Mouse (Mus musculus) megakaryocyte, adult 5-6 weeks (primary cell): ENCODE results near the gene Zfp207. TPM values are rescaled to one million over a fixed set of nuclear protein-coding genes. Genes with fewer than 3 reads are reported as not detected.
"Not testable (repeated sequence)": the region's sequence is repeated elsewhere in the genome, so short reads cannot be mapped to it uniquely, and the experiment has no call there.

Experiments
- ATAC-seq: 2 replicates; pipeline ENCODE4 v1.8.0; 2016; ENCODE audit warnings: mild to moderate bottlenecking, inconsistent platforms; ENCODE audit not compliant: poor library complexity, severe bottlenecking
- total RNA-seq, 2 experiments: library from RNA; stranded (forward) in 1 of 2; stranded (reverse) in 1 of 2; fragments of 153-499, 151-499 nt in 1 of 2; fragments of 221-1000, 200-1000 nt in 1 of 2; gene quantifications; 2 replicates each; pipeline versions ENCODE4 v1.2.3 to v1.2.4; 2015 to 2017

Gene Zfp207
- total RNA-seq (2015) (350 and 374 TPM in 2 replicates), total RNA-seq (2017) (194 and 212 TPM in 2 replicates)

DNA sequence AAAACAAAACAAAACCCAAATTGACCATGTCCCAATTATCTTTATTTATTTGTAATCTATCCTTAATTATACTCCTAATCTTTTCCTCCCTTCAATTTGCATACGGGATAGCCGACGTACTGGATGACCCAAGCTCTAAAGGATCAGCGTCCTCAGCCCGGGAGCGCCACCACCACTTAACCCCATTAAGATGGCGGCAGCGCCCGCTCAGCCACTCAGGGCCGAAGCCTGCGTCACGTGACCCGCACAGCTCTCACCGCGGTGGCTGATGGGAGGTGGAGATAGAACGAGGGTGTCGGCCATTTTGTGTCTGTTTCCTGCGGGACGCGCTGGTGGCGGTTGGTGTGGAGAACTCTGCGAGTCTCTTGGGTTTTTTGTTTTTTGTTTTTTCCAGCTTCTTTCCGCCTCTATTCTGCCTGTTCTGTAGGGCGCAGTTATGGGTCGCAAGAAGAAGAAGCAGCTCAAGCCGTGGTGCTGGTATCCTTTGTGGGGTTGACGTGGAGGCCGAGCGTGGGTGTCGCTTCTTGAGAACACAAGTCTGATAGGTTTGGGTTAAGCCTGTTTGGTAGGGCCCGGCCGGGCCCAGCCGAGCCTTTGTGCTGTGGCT is at the start of gene Zfp207:
Gene Zfp207 (plus strand): TSS at position 261 of the 607 bp plus-strand sequence.
- ATAC-seq = peak; percentile 95

DNA sequence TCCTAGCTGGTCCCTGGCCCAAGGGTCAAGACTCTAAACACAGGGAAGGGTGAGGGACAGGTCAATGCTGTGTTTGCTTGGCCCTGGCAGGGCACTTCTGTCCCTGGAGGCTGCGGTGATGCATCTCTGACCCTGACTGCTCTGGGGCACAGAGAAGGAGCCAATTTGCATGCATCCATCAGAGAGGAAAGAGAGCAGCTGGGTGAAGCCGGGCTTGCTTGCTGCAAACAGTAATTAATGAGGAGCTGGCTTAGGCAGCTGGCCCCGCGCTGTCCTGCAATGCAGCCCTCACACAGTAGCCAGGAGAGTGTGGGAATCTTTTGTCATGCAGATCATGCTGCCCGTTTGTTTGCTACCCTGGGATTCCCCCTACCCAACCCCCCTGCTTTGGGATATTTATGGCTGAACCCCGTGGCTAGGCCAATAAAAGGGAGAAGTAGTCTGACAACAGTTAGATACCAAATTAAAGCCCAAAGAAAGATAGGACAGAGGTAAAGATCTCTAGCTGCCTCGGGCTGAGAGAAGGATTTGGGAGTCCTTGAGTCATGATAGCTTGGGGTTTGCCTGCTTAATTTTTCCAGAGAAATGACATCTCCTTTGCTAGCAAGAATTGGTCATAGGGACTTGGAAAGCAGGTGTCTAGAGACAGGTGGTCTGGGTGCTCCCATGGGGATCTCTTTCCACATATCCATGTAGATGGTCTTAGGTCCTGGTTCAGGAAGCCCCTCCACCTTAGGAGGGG is 47.3 kb upstream of the Zfp207 start:
- ATAC-seq = no peak

DNA sequence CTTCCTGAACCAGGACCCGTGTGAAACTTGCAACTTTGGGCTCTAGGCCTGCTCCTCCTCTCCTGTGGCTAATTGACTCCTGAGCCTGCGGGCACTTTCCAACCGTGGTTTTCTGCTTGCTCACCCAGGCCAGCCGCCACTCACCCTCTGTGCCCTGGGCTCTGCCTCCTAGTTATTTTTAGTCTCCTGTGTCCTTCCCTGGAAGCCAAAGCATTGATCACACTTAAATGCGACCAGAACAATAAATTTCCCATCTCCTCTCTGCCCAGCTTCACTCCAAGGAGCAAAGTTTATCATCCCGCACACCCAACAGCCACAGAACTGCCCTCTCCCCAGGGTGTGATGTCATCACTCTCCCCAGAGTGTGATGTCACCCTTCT is 46.7 kb upstream of the Zfp207 start:
- no peak for ATAC-seq

DNA sequence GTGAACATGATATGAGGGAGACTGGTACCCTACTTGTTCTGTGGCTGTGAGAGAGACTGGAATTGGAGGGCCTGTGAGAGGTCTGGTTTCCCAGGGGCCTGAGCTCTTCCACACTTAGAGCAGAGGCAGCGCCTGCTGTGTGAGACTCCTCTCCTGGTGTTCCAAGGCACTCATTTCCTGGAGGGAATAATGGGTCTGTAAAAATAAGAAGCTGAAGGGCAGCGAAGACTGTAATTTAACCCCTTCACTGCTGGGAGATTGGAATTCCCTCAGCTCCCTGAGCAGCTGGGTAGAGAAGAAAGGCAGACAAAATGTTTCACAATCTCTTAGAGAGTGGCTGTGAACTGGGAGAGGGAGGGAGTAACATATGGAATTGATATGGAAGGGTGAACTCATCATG is 40.6 kb upstream of the Zfp207 start:
- no peak for ATAC-seq

DNA sequence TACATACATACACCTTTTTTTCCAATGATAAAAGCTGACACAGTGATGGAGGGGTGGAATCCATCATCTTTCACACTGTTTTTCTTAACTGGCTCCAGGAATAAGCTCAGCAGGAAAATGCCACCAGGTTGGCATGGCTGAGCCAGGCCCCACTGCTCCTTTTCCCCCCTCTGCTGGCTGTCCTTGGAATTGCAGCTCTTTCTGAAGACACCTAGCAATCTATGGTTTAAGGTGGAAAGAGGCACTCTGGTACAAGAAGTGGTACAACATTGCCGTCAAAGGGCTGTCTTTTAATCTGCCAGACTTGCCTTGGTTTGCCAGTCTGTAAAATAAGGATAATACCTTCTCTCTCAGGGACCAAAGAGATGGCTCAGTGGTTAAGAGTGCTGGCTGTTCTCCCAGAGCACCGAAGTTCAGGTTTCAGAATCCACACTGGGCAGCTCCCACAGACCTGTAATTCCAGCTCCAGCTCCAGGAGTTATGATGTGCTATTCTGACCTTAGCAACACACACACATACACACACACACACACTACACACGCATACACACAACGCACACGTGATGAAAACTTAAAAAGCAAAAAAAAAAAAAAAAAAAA is 31.1 kb upstream of the Zfp207 start:
- ATAC-seq = peak; percentile 80

DNA sequence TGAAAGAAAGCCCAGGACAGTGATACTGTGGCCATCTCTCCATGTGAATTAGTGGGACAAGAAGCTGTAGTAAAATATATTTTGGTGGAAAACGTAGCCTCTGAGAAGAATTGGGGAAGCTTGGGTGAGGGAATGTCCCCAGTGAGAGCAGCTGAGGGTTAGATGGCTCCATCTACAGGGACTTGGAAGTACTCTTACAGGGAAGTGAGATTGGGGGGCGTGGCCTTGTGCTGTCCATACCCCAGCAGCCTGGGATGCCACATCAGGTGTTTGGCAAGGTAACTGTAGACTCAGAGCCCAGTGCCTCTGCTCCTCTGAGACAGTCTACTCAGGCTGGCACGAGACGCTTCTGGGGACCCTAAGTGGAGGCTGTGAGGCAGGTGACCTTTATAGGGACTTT is 28.2 kb upstream of the Zfp207 start:
- ATAC-seq = peak; percentile 56

DNA sequence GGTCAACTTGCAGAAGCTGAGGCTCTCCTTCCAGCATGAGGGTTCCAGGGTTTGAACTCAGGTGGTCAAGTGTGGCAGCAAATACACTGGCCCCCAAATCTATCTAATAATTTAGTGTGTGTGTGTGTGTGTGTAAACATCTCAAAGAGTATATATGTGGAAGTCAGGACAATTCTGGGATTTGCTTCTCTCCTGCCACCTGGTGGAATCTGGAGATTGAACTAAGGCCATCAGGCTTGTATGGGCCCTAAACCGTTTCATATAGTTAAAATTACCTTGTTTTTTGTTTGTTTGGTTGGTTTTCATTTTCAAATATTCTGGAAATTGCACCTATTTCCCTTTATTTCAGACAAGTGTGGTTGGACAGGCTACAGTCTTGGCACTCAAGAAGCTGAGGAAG is 14.1 kb upstream of the Zfp207 start:
- no peak for ATAC-seq

DNA sequence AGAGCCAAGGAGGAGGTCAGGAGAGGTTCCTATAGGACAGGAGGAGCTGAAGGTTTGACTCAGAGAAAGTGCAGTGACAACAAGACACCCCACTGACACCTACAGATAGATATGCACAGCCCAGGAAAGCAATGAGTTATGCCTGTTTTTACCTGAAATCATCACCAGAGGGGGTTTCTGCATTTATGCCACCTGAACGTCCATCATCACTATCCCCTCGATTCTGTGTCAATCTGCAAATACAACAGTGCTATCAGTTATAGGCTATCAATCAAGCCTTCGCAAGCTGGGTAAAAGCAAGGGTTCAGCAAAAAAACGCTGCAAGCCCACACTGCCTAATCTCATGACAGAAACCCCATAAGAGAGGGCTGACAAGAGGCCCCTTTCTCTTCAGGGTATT is 6.4 kb upstream of the Zfp207 start:
- no peak for ATAC-seq

DNA sequence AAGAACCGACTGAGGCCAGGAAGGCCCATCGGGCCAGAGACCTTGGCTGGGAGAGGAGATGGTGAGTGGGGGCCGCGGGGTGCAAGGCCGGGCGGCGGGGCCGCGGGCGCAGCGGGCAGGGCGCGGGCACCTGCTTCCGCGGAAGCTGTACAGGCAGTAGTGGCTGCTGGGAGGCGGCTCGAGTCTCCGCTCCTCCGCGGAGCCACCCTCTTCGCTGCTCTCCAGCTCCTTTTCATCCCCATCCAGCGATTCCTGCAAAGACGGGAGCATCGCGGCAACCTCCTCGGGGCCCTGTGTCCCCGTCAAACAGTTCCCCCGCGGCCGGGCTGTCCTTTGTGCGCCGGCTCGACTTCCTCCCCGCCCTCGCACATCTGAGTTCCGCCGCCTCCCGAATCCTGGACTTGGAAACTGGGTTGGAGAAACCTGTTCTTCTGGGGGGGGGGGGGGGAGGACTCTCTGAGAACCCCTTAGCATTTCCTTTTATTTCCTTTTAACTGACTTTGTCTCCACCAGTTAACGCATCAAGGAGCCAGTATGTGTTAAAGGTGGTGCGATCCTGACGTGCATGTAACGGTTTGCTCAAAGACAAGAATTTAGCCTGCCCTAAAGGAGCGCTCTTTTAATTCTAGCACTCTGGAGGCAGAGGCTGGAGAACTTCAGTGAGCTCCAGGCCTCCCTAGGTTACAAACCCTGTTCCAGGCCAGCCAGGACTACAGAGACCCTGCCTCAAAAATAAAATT is 5.2 kb upstream of the Zfp207 start, which contains the start of gene 5730455P16Rik:
Gene 5730455P16Rik (minus strand): TSS at position 323 of the 740 bp plus-strand sequence.
- peak; percentile 92 for ATAC-seq

DNA sequence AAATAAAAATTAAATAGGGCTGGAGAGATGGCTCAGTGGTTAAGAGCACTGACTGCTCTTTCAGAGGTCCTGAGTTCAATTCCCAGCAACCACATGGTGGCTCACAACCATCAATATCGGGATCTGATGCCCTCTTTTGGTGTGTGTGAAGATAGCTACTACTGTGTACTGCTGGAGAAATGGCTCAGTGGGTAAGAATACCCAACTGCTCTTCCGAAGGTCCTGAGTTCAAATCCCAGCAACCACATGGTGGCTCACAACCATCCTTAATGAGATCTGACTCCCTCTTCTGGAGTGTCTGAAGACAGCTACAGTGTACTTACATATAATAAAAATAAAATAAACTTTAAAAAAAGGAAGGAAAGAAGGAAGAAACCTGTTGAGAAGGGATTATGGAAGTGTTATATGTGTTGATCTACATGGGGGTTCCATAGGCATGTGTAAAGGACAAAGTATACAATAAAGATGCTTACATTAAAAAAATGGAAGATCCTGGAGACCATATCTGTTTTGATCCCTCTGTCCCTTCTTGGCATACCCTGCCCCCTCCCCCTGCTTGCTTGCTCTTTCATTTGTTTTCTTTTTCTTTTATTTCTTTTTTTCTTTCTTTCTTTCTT is 4.5 kb upstream of the Zfp207 start:
- not testable (repeated sequence) for ATAC-seq

DNA sequence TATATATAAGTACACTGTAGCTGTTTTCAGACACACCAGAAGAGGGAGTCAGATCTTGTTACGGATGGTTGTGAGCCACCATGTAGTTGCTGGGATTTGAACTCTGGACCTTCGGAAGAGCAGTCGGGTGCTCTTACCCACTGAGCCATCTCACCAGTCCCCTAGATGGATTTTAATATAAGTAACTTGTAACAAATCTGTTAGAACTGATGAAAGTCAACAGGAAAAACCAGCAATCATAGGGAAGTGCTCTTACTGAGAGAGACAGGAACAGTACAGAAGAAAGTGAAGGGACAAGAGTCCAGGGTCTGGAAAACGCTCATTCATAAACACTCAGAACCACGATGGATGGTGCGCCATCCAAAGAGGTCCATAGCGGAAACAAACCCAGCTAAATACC is 3.9 kb upstream of the Zfp207 start:
- ATAC-seq = not testable (repeated sequence)

DNA sequence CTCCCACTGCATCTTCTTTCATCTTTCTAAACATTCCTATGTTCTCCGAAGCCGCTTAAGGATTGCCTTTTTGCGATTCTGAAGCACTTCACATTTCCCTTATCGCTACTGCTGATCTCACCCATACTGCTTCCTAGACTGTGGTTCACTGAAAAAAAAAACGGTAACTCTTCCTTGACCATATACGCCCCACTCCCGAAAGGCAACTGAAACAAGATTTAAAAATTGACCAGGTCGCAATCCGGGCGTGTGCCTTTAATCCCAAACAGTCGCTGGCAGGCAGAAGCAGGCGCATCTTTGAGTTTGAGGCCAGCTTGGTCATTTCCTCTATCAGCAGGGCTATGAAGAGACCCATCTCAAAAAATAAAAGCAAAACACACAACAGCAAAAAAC is 457 bp upstream of the Zfp207 start:
- peak; percentile 29 for ATAC-seq

DNA sequence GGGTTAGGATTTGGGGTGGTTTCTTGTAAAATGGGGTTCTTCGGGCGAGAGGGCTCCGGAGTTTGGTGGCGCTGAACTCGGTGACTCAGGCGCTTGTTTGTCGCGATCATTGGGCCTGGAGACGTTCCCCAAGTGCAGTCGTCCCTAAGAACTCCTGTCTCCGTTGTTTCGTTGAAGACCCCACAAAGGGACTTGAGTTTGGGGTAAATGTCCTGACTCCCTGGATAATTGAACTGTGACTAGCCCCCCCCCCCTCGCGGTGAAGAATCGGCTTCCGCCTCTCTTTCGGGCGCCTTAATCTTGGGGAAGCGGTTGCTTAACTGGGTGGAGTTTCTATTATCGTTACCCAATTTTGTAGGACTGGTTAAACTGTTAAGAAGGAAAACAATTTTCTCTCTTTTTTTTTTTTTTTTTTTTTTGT is 557 bp downstream of the Zfp207 start:
- ATAC-seq = peak; percentile 59

DNA sequence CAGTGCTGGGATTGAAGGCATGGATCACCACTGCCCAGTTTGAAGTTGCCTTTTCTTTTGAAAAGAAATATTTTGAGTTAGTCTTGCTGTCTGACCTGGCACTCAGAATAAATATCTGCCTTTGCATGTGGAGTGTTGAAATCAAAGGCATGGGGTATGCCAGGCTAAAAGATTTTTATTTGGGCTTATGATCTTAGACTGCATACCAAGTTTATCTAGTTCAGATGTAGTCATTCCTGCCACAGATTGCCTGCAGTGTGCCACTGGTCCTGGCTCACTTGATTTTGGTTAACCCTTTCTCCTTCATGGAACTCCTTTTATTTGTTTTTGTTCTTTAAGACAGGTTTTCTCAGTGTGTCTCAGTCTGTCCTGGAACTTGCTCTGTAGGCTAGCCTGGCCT is 1.4 kb downstream of the Zfp207 start:
- ATAC-seq = no peak

DNA sequence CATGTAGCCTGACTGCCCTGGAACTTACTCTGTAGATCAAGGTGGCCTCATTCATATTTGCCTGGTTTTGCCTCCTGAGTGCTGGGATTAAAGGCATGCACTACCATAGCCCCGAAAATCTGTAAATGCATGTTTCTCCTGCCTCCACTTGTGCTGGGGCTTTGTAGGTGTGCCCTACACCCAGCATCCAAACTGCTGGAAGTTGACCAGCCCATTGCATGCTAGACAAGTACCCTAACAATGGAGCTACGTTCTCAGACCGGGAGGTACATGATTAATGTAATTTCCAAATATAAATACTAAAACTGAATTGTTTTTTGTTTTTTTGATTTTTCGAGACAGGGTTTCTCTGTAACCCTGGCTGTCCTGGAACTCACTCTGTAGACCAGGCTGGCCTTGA is 2.0 kb downstream of the Zfp207 start:
- no peak for ATAC-seq

DNA sequence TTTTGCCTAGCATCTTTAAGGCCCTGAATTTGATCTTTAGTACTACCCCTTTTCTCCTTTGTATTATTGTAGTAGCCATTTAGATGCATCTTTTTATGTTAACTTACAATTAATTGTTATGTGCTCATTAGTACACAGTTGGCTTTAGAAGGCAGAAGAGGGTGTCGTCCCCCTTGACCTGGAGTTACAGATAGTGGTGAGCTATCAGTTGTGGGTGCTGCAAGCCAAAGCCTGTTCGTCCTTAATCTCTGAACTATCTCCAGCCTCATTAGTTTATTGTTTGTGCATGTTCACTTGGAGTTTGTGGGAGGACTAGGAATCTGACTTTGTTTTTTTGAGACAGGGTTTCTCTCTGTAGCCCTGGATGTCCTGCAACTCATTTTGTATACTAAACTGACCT is 3.7 kb downstream of the Zfp207 start:
- no peak for ATAC-seq

DNA sequence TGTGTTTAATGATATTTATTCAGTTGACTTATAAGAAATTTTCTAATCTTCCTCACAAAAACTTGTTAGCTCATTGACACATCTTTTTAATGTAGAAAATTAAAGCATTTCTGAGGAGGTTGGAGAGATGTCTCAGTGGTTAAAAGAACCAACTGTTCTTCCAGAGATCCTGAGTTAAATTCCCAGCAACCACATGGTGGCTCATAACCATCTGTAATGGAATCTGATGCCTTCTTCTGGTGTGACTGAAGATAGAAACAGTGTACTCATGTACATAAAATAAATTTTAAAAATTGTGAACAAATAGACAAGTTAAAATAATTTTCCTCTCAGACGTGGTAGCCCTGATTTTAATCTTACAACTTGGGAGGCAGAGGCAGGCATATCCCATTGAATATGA is 6.8 kb downstream of the Zfp207 start:
- no peak for ATAC-seq

DNA sequence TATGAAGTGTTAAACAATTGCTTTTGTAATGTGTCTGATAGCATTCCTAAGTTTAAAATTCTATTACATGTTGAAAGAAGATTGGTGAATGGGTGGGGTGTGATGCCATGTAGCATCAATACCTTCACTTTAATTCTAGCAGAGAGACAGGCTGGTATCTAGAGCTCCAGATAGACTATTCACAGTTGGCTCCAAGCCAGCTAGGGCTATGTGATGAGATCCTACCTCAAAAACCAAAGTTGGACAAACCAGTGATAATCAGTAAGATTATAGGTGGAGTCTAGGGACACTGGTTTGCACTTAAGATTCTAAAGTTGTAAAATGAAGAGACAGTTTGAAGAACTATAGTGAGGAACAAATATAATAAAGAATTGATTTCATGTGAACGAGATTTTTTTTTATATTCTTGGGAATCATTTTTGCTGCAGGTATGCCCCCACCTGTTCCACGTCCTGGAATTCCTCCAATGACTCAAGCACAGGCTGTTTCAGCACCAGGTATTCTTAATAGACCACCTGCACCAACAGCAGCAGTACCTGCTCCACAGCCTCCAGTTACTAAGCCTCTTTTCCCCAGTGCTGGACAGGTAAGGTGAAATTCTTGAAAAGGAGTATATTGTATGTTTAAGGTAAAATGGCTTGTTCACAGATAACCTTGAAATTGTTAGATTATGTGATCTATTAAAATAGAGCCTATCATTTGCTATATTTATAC is 8.5 kb downstream of the Zfp207 start:
- no peak for ATAC-seq

DNA sequence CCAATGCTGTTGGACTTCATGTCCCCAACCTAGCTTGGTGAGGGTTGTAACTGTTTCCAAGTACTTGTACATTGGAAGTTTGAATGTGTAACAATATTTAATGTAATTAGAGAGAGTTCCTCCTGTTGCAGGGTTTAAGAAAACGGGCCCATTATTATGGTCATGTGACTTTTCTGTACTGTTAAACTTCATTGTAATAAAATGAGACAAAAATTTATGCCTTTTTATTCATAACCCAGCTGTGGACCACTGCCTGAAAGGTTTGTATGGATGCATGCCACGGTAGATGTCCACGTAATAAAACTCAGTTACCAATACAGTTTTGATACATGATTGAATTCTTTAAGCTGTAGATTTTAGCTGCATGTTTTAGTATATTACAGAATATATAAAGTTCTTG is 12.9 kb downstream of the Zfp207 start:
- no peak for ATAC-seq

DNA sequence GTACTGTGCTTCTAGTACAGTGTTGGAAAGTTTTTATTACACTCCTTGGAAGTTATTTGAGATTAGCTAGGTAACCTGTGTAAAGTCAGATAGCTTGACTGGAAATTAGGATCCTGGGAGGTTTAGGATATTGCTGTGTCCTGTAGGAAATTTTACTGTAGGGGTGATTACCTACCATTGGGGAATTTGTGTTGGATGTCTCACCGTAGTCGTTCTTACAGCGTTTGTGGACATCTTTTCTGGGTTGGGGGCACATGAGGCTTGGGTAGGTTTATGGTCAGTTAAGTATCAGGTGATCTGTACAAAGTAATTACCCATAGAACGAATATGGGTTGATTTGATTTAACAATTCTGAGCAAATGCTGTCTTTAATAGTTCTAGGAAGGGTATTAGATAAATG is 13.5 kb downstream of the Zfp207 start:
- ATAC-seq = no peak
